Mouse (Mus musculus) neural tube, embryonic 13.5 days (tissue): Measurements from ENCODE around the gene Kalrn. TPM values are rescaled to one million over a fixed set of nuclear protein-coding genes. Genes with fewer than 3 reads are reported as not detected.

Experiments used
- ATAC-seq: fragments of 200-750 bp; cut with Nextera tagmentation; 2 replicates; pipeline ENCODE4 v1.8.0; 2017; ENCODE audit warnings: low read depth, mild to moderate bottlenecking, moderate TSS enrichment, moderate library complexity
- H3K27ac ChIP-seq: fragments of 300-500 bp; sonication (generic); replicated peaks from 2 replicates; pipeline ENCODE4 v1.5.1; 2015; ENCODE audit warnings: moderate library complexity, mild to moderate bottlenecking, inconsistent platforms
- H3K27me3 ChIP-seq: fragments of 300-500 bp; sonication (generic); 2 replicates; pipeline ENCODE4 v1.6.1; 2015; ENCODE audit warnings: mild to moderate bottlenecking, inconsistent platforms
- H3K36me3 ChIP-seq: fragments of 300-500 bp; sonication (generic); 2 replicates; pipeline ENCODE4 v1.6.1; 2015; ENCODE audit warnings: mild to moderate bottlenecking, inconsistent platforms
- H3K4me1 ChIP-seq: fragments of 300-500 bp; sonication (generic); replicated peaks from 2 replicates; pipeline ENCODE4 v1.6.1; 2015; ENCODE audit warnings: inconsistent platforms
- H3K4me2 ChIP-seq: fragments of 300-500 bp; sonication (generic); 2 replicates; pipeline ENCODE4 v1.6.1; 2015; ENCODE audit warnings: inconsistent platforms, mild to moderate bottlenecking, moderate library complexity
- H3K4me3 ChIP-seq: fragments of 300-500 bp; sonication (generic); 2 replicates; pipeline ENCODE4 v1.5.1; 2015; ENCODE audit warnings: mild to moderate bottlenecking, inconsistent platforms
- H3K9ac ChIP-seq: fragments of 300-500 bp; sonication (generic); 2 replicates; pipeline ENCODE4 v1.6.1; 2015; ENCODE audit warnings: moderate library complexity, mild to moderate bottlenecking, inconsistent platforms
- H3K9me3 ChIP-seq: fragments of 300-500 bp; sonication (generic); 2 replicates; pipeline ENCODE4 v1.6.1; 2016; ENCODE audit warnings: inconsistent platforms
- WGBS: fragments of 180-500 bp; shearing (Covaris S2); methylation state at CpG from one replicate; pipeline ENCODE4 v1.1.7; 2015; 5-methylcytosine and 5-hydroxymethylcytosine counted together
- polyA plus RNA-seq: library from polyadenylated mRNA; unstranded; fragments of >200 nt; fragmentation: Nextera tagmentation; extraction: Ambion mirVana; gene quantifications from 2 replicates; pipeline ENCODE4 v1.2.1, GENCODE M21; 2015

Kalrn gene
- polyA plus RNA-seq: 23.9 and 25.1 TPM in 2 replicates

GRCm38 (mm10) chr16:34573151-34573802 is at the start of gene Kalrn:
Gene Kalrn, minus strand, starts transcription at chr16:34573532.
- WGBS: under 1% methylated on average over 49 of the region's 84 CpGs
- 0 out of 2 replicates have a peak, but pooled peaks cover 6% of the 10 kb centered on the region for H3K9me3 ChIP-seq
- peak within 1 kb of the TSS; percentile 72 for H3K4me2 ChIP-seq

GRCm38 (mm10) chr16:34614021-34614420 is 40.7 kb upstream of the Kalrn start:
- ATAC-seq: no peak
- Histone ChIP-seq H3K4me2 (no peak overlapping the region), H3K9me3 (peaks cover 3% of the 10 kb centered on the region; the same call in 1 of the 2 replicates), H3K4me1 (no peaks in the 10 kb centered on the region), H3K9ac (no peak overlapping the region), H3K27me3 (no peaks in the 10 kb centered on the region), H3K27ac (no peak overlapping the region), H3K36me3 (no peaks in the 10 kb centered on the region), H3K4me3 (no peak overlapping the region)
- 81% methylated on average over 2 of the region's 2 CpGs for WGBS

More at GRCm38 (mm10) chr16:34573151-34573802, at the start of gene Kalrn:
- H3K27ac ChIP-seq: peak within 1 kb of the TSS; percentile 98
- peak within 1 kb of the TSS; percentile 93 for H3K4me3 ChIP-seq
- peak within 1 kb of the TSS; percentile 99 for H3K9ac ChIP-seq
- peaks cover 38% of the 10 kb centered on the region for H3K4me1 ChIP-seq
- ATAC-seq: peak; percentile 92
- H3K36me3 ChIP-seq: no peaks in the 10 kb centered on the region
- no peaks in the 10 kb centered on the region for H3K27me3 ChIP-seq

DNA sequence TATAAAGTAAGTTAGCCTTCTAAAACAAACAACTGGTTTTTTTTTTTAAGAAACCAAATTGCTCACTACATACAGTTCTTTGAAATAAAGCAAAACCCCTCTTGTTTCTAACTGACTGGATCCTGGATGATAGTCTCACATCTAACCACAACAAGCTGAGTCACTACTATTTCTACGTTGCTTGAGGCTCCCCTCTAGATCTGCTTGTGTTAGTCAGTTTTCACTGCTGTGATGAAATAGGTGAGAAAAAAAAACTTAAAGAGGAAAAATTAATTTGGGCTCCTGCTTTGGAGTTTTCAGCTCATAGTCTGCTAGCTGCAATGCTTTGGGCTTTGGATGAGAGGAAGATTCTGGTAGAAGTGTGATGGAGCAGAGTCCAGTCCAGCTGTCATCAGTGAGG is 36.8 kb upstream of the Kalrn start:
- Histone ChIP-seq H3K4me3 (no peak overlapping the region), H3K4me2 (no peak overlapping the region), H3K4me1 (no peaks in the 10 kb centered on the region), H3K36me3 (no peaks in the 10 kb centered on the region), H3K27ac (no peak overlapping the region), H3K27me3 (no peaks in the 10 kb centered on the region), H3K9me3 (no peaks in the 10 kb centered on the region), H3K9ac (no peak overlapping the region)
- 79% methylated on average over 1 of the region's 1 CpGs for WGBS
- ATAC-seq: no peak

DNA sequence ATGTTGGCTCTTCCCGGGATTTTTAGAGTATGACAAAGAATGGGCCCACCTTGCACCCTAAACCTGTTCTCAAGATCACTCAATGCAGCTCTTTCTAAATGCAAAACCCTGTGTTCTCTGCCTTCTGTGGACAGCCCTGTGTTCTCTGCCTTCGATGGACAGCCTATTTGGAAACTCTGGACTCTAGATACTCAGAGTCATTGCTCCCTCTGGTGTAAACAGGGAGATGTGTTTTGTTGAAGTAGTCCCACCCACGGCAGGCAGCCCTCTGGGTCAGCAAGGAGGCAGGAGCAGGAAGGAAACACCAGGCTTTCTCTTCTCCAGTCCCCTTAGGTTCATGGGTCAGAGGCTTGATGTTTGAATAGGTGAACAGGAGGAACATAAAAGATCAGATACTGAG is 32.3 kb upstream of the Kalrn start:
- Histone ChIP-seq H3K4me1 (no peaks in the 10 kb centered on the region), H3K4me3 (no peak overlapping the region), H3K36me3 (no peaks in the 10 kb centered on the region), H3K9ac (no peak overlapping the region), H3K9me3 (no peaks in the 10 kb centered on the region), H3K4me2 (no peak overlapping the region), H3K27me3 (no peaks in the 10 kb centered on the region), H3K27ac (no peak overlapping the region)
- no peak; the same call in 1 of the 2 replicates for ATAC-seq
- 36% methylated on average over 3 of the region's 3 CpGs for WGBS

DNA sequence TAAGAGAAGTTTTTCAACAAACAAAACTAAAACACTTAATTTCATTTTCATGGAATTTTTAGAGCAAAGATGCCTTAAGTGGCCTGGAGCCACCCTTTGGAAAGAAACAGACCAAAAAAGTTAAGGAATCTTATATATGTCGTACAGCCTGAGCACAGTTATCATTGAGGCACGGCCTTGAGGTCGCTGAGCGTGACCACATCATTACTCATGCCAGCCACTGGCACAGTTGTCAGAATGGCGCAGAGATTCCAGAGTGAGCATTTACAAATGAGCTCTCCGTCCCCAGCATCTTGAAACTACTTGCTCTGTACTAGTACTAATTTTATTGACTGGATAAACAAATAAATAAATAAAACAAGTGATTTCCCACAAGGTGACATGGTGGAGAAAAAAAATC is 30.5 kb upstream of the Kalrn start:
- Histone ChIP-seq H3K27ac (no peak overlapping the region), H3K9me3 (no peaks in the 10 kb centered on the region), H3K4me2 (no peak overlapping the region), H3K27me3 (no peaks in the 10 kb centered on the region), H3K9ac (no peak overlapping the region), H3K4me1 (no peaks in the 10 kb centered on the region), H3K4me3 (no peak overlapping the region), H3K36me3 (no peaks in the 10 kb centered on the region)
- no peak for ATAC-seq
- WGBS: 63% methylated on average over 6 of the region's 6 CpGs

DNA sequence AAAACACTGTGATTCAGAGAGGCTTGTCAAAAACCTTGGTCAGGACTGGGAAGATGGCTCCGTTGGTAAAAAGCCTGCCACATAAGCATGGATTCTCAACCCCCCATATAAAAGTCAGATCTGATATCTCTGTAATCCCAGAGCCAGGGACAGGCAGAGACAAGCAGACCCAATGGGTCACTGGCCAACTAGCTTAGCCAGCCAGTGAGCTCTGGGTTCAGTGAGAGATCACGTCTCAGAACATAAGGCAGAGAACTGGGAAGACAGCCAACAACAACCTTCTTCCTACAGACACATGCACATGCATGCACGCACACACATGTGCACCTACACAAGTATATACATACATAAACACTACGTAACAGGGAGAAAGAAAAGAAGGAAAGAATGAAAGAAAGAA is 29.7 kb upstream of the Kalrn start:
- no peak for ATAC-seq
- H3K27ac ChIP-seq: no peak overlapping the region

GRCm38 (mm10) chr16:34601954-34602353 is 28.6 kb upstream of the Kalrn start:
- H3K27me3 ChIP-seq: no peaks in the 10 kb centered on the region
- 56% methylated on average over 4 of the region's 4 CpGs for WGBS

More for the DNA sequence above, 29.7 kb upstream of the Kalrn start:
- Histone ChIP-seq H3K4me1 (no peaks in the 10 kb centered on the region), H3K36me3 (no peaks in the 10 kb centered on the region), H3K9me3 (no peaks in the 10 kb centered on the region), H3K4me2 (no peak overlapping the region), H3K4me3 (no peak overlapping the region), H3K9ac (no peak overlapping the region), H3K27me3 (no peaks in the 10 kb centered on the region)
- 73% methylated on average over 4 of the region's 4 CpGs for WGBS

DNA sequence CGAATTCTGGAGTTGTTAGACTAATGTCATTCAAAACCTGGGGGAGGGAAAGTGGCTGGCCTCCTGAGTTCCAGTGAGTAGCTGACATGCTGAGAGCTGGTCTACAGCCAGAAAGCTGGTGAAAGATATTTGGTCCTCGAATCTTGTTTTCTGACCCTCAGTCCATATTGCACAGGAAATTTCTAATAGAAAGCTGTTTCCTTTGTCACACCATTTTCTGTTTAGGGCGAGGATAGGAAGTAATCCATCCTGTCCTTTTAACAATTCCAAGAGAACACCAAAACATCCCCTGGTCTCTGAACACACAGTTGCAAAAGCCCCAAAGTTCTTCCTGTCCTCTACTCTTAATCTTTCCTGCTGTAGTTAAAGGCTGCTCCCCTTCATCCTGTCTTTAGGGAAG is 22.0 kb upstream of the Kalrn start:
- Histone ChIP-seq H3K4me1 (0 out of 2 replicates have a peak, but pooled peaks cover 4% of the 10 kb centered on the region), H3K27me3 (no peaks in the 10 kb centered on the region), H3K9me3 (no peaks in the 10 kb centered on the region), H3K4me3 (no peak overlapping the region), H3K36me3 (no peaks in the 10 kb centered on the region), H3K4me2 (no peak overlapping the region), H3K9ac (no peak overlapping the region), H3K27ac (no peak overlapping the region)
- WGBS: 30% methylated on average over 3 of the region's 3 CpGs
- ATAC-seq: no peak

More at GRCm38 (mm10) chr16:34601954-34602353, 28.6 kb upstream of the Kalrn start:
- H3K4me2 ChIP-seq: no peak overlapping the region
- ATAC-seq: no peak
- H3K9me3 ChIP-seq: no peaks in the 10 kb centered on the region
- H3K27ac ChIP-seq: no peak overlapping the region
- H3K36me3 ChIP-seq: no peaks in the 10 kb centered on the region
- no peaks in the 10 kb centered on the region for H3K4me1 ChIP-seq
- no peak overlapping the region for H3K4me3 ChIP-seq
- H3K9ac ChIP-seq: no peak overlapping the region

GRCm38 (mm10) chr16:34594597-34595262 is 21.4 kb upstream of the Kalrn start:
- H3K4me2 ChIP-seq: no peak overlapping the region
- H3K4me1 ChIP-seq: 0 out of 2 replicates have a peak, but pooled peaks cover 4% of the 10 kb centered on the region
- WGBS: 68% methylated on average over 8 of the region's 8 CpGs
- no peak overlapping the region for H3K27ac ChIP-seq
- H3K4me3 ChIP-seq: no peak overlapping the region
- H3K36me3 ChIP-seq: no peaks in the 10 kb centered on the region
- H3K9ac ChIP-seq: no peak overlapping the region
- no peak for ATAC-seq
- H3K9me3 ChIP-seq: no peaks in the 10 kb centered on the region
- H3K27me3 ChIP-seq: no peaks in the 10 kb centered on the region

- no peak for ATAC-seq
- no peaks in the 10 kb centered on the region for H3K27me3 ChIP-seq
- H3K4me3 ChIP-seq: no peak overlapping the region
- 73% methylated on average over 2 of the region's 2 CpGs for WGBS
- H3K9ac ChIP-seq: no peak overlapping the region
- H3K27ac ChIP-seq: no peak overlapping the region
- H3K4me1 ChIP-seq: 0 out of 2 replicates have a peak, but pooled peaks cover 4% of the 10 kb centered on the region
- H3K4me2 ChIP-seq: no peak overlapping the region
- no peaks in the 10 kb centered on the region for H3K36me3 ChIP-seq
- no peaks in the 10 kb centered on the region for H3K9me3 ChIP-seq
Observed at GRCm38 (mm10) chr16:34592696-34593095, 19.4 kb upstream of the Kalrn start.

GRCm38 (mm10) chr16:34591934-34592333 is 18.6 kb upstream of the Kalrn start:
- Histone ChIP-seq H3K9me3 (no peaks in the 10 kb centered on the region), H3K4me3 (no peak overlapping the region), H3K4me2 (no peak overlapping the region), H3K27ac (no peak overlapping the region), H3K36me3 (no peaks in the 10 kb centered on the region), H3K4me1 (0 out of 2 replicates have a peak, but pooled peaks cover 4% of the 10 kb centered on the region), H3K9ac (no peak overlapping the region), H3K27me3 (no peaks in the 10 kb centered on the region)
- ATAC-seq: no peak
- WGBS: 88% methylated on average over 1 of the region's 1 CpGs

- Histone ChIP-seq H3K9ac (no peak overlapping the region), H3K4me2 (no peak overlapping the region), H3K27me3 (no peaks in the 10 kb centered on the region), H3K4me1 (peaks cover under 1% of the 10 kb centered on the region; the same call in 1 of the 2 replicates), H3K9me3 (peaks cover 12% of the 10 kb centered on the region; the same call in 1 of the 2 replicates), H3K36me3 (no peaks in the 10 kb centered on the region), H3K27ac (no peak overlapping the region), H3K4me3 (no peak overlapping the region)
- no peak for ATAC-seq
- WGBS: 94% methylated on average over 4 of the region's 4 CpGs
Observed at GRCm38 (mm10) chr16:34579671-34580326, 6.5 kb upstream of the Kalrn start.
